Mouse (Mus musculus) limb, embryonic 13.5 days (tissue): ENCODE measurements around the gene Zfp184. TPM values are rescaled to one million over a fixed set of nuclear protein-coding genes. Genes with fewer than 3 reads are reported as not detected.
A peak's percentile ranks its signal among the peaks of the same experiment; 100 is the strongest.
"Not testable (repeated sequence)": the region's sequence is repeated elsewhere in the genome, so short reads cannot be mapped to it uniquely, and the experiment has no call there.

ENCODE experiments used
- ATAC-seq: fragments of 200-750 bp; cut with Nextera tagmentation; 2 replicates; pipeline ENCODE4 v1.8.0; 2017; ENCODE audit warnings: low read depth, moderate number of reproducible peaks, moderate TSS enrichment; ENCODE audit not compliant: low FRiP score
- H3K27ac ChIP-seq: fragments of 300-500 bp; sonication (generic); 2 replicates; pipeline ENCODE4 v1.5.1; 2015; ENCODE audit warnings: inconsistent platforms, mild to moderate bottlenecking, moderate library complexity
- H3K27me3 ChIP-seq: fragments of 300-500 bp; sonication (generic); 2 replicates; pipeline ENCODE4 v1.6.1; 2015; ENCODE audit warnings: mild to moderate bottlenecking, inconsistent platforms
- H3K36me3 ChIP-seq: fragments of 300-500 bp; sonication (generic); 2 replicates; pipeline ENCODE4 v1.6.1; 2015; ENCODE audit warnings: inconsistent platforms, mild to moderate bottlenecking, moderate library complexity
- H3K4me1 ChIP-seq: fragments of 300-500 bp; sonication (generic); 2 replicates; pipeline ENCODE4 v1.6.1; 2015; ENCODE audit warnings: inconsistent platforms
- H3K4me2 ChIP-seq: fragments of 300-500 bp; sonication (generic); replicated peaks from 2 replicates; pipeline ENCODE4 v1.6.1; 2015; ENCODE audit warnings: inconsistent platforms, mild to moderate bottlenecking, moderate library complexity
- H3K4me3 ChIP-seq: fragments of 300-500 bp; sonication (generic); 2 replicates; pipeline ENCODE4 v1.5.1; 2015; ENCODE audit warnings: moderate library complexity, mild to moderate bottlenecking, inconsistent platforms
- H3K9ac ChIP-seq: fragments of 300-500 bp; sonication (generic); 2 replicates; pipeline ENCODE4 v1.6.1; 2015; ENCODE audit warnings: mild to moderate bottlenecking, inconsistent platforms
- H3K9me3 ChIP-seq: fragments of 300-500 bp; sonication (generic); 2 replicates; pipeline ENCODE4 v1.6.1; 2016; ENCODE audit warnings: inconsistent platforms
- WGBS: fragments of 180-500 bp; shearing (Covaris S2); methylation state at CpG from one replicate; pipeline ENCODE4 v1.1.7; 2015; 5-methylcytosine and 5-hydroxymethylcytosine counted together
- polyA plus RNA-seq: library from polyadenylated mRNA; unstranded; fragments of >200 nt; fragmentation: Nextera tagmentation; extraction: Ambion mirVana; gene quantifications from 2 replicates; pipeline ENCODE4 v1.2.1, GENCODE M21; 2015

The Zfp184 gene
- polyA plus RNA-seq: 18.3 and 20.2 TPM in 2 replicates

DNA sequence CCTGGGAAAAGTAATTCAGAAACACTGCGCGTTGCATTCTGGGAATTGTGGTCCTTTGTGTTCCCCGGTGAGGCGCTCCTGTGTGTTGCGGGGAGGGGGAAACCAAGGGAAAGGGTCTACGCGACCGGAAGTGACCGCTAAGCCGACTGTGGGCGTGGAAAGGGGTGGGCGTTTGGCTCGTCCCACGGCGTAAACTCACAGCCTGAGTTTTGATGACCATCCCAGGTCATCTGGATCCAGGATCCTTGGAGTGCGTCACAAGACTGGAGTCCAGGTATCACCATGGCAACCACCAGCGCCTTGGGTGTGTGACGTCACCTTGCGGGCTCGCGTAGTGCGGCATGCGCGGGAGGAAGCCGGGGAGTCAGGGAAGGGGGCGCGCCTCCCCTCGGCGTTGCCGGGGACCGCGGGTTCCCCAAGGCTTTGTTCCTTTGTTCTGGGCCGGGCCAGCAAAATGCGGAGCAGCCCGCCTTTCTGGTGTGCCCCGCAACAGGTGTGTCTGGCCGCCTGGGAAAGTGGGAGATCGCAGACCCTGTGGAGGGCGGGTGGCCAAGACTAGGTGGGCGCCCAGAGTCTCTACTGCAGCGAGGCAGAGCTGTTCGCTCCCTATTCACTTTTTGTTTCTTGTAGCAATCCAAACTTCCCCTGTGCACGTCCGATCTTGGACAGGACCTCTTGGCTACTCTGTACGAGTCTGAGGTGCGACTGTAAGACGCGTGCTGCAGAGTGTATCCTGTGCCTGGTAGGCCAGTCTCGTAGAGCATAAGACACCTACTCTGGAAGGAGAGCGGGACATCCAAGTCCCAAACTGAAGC lies at the start of gene Zfp184:
Gene Zfp184 (plus strand): TSS at position 169 of the 815 bp plus-strand sequence.
- Histone ChIP-seq H3K27me3 (no peaks in the 10 kb centered on the region), H3K4me3 (peak within 1 kb of the TSS; percentile 76)
- ATAC-seq: peak; percentile 94

DNA sequence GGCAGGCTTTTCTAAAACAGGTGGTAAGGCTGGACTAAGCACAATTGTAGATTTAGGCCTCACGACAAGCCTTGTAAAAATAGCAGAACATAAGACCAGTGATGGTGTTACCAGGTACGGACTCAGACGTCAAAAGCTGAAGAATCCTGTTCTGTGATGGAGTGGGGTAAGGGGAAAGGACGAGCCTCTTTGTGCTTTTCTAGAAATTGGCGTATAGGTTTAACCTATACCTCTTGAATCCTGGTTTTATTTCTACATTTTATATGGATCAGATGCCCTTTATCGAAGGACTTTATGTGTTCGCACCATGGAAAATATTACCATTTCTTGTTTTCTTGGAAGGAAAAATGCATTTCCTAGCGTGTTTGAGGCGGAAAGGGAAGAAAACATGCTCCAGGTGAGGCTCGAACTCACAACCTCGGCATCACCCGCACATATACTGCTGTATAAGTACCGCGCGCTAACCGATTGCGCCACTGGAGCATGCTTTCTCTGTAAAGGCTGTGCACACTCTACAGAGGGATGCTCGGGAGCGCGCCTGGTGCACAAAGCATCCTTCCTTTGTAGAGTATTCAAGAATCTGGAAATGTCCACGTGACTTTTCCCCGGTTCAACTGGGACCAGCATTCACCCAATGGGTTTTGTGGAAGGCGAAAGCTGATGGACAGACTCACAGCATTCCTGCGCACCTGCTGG lies 48.2 kb upstream of the Zfp184 start:
- H3K4me1 ChIP-seq: peaks cover 11% of the 10 kb centered on the region; the same call in 1 of the 2 replicates
- H3K27ac ChIP-seq: no peak overlapping the region
- peak overlapping the region; percentile 56 for H3K9ac ChIP-seq
- 0 out of 2 replicates have a peak, but pooled peaks cover 3% of the 10 kb centered on the region for H3K9me3 ChIP-seq
- peak; percentile 88 for ATAC-seq
- H3K27me3 ChIP-seq: 0 out of 2 replicates have a peak, but pooled peaks cover 3% of the 10 kb centered on the region
- H3K36me3 ChIP-seq: no peaks in the 10 kb centered on the region
- peak overlapping the region; percentile 70 for H3K4me2 ChIP-seq
- peak overlapping the region; percentile 48 for H3K4me3 ChIP-seq
- WGBS: 6% methylated on average over 24 of the region's 24 CpGs

More for the DNA sequence above, at the start of gene Zfp184:
- Histone ChIP-seq H3K9me3 (no peaks in the 10 kb centered on the region), H3K36me3 (peaks cover 19% of the 10 kb centered on the region), H3K4me1 (peaks cover 14% of the 10 kb centered on the region), H3K27ac (peak within 1 kb of the TSS; percentile 88), H3K4me2 (peak within 1 kb of the TSS; percentile 70), H3K9ac (peak within 1 kb of the TSS; percentile 87)
- WGBS: under 1% methylated on average over 49 of the region's 50 CpGs

DNA sequence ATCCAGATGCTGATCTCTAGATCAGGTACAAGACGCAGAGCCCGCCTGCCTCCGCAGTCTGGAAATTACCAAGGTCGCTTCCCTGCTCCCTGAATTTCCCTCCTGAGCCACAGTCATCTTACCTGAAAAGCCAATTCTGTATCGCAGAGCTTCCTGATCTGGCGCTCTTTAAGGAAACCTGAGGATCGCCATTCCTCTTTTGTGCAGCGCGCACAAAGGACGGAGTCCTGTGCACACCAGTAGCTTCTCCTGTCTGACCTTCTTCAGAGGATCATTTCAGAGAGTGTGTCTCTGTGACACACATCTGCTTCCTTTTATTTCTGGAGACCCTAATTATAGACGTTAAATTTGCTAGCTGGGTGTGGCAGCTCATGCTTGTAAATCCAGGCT lies 47.7 kb upstream of the Zfp184 start:
- WGBS: under 1% methylated on average over 11 of the region's 11 CpGs
- no peak for ATAC-seq
- Histone ChIP-seq H3K36me3 (no peaks in the 10 kb centered on the region), H3K9me3 (0 out of 2 replicates have a peak, but pooled peaks cover 3% of the 10 kb centered on the region), H3K27ac (no peak overlapping the region), H3K4me3 (peak overlapping the region; percentile 48), H3K27me3 (0 out of 2 replicates have a peak, but pooled peaks cover 3% of the 10 kb centered on the region), H3K9ac (peak overlapping the region; percentile 56), H3K4me1 (peaks cover 11% of the 10 kb centered on the region; the same call in 1 of the 2 replicates), H3K4me2 (peak overlapping the region; percentile 70)

DNA sequence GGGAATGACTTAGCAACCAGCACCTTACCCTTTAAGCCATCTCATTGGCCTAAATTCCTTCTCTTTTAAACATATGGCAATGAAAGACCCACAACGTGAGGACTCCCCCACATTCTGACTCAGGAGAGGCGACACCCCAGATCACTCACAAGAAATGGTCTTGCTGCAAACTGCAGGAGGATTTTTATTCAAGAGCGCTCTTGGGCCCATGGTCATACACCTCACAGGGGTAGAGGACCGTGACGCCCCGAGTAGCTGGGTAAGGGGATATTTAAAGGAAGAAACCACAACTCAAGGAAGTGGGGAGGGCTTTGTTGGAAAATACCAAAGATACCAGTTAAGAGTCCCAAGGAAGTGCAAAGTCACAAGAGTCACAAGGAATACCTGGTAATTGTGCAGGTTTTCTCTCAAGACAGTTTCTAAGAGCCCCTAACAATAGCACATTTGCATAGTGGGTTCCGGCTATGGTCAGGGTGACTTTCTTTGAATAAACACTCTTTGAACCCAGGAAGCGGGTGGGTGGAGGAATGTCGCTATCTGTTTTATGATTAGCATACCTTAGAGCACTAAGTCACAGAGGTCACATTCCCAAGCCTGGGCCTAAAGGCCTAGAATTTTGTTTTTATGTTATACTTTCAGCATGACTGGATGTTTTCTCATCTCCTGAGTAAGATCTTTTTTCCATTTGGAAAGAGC lies 43.9 kb upstream of the Zfp184 start:
- 91% methylated on average over 9 of the region's 9 CpGs for WGBS

DNA sequence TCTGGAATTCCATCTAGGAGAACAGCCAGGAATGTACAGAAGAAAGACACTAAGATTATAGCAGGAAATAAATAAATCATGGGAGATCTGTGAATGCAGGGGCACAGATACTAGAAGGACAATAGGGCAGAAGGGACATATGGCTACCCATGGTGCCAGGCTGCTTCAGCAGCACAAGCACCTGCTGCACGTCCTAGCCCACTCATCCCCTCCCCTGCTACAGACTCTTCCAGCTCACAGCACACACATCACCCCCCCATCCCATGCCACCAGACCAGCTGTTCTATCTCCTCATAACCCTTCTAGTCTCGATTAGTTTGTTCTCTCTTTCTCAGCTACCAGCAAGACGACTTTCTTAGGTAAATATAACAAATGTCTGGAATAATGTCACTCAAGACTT lies 41.4 kb upstream of the Zfp184 start:
- ATAC-seq: 0 out of 2 replicates have a peak, but pooled peaks have one; percentile 44
- no peaks in the 10 kb centered on the region for H3K36me3 ChIP-seq
- H3K9me3 ChIP-seq: 0 out of 2 replicates have a peak, but pooled peaks cover 3% of the 10 kb centered on the region
- H3K4me3 ChIP-seq: no peak overlapping the region
- H3K4me2 ChIP-seq: no peak overlapping the region
- 0 out of 2 replicates have a peak, but pooled peaks cover 9% of the 10 kb centered on the region for H3K4me1 ChIP-seq
- no peak overlapping the region for H3K9ac ChIP-seq
- no peak overlapping the region for H3K27ac ChIP-seq
- H3K27me3 ChIP-seq: no peaks in the 10 kb centered on the region
- 52% methylated on average over 3 of the region's 3 CpGs for WGBS

More for the DNA sequence above, 43.9 kb upstream of the Zfp184 start:
- H3K4me3 ChIP-seq, H3K27ac ChIP-seq, H3K27me3 ChIP-seq, H3K9ac ChIP-seq, H3K9me3 ChIP-seq, ATAC-seq, H3K4me2 ChIP-seq, H3K36me3 ChIP-seq: not testable (repeated sequence)
- peaks cover 20% of the 10 kb centered on the region; the same call in 1 of the 2 replicates for H3K4me1 ChIP-seq

DNA sequence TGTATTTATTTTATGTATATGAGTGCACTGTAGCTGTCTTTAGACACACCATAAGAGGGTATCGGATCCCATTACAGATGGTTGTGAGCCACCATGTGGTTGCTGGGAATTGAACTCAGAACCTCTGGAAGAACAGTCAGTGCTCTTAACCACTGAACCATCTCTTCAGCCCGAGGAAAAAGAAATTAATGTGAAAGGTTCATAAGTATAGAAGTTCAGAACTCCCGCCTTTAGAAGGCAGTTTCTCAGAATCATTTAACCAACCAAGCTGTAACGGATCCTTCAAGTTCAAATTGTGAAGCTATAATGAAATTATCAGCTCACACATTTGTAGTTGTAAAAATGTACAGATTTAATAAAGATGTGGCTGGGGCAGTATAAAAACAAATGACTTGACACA lies 40.8 kb upstream of the Zfp184 start:
- H3K4me3 ChIP-seq, ATAC-seq, H3K27me3 ChIP-seq, H3K4me2 ChIP-seq, H3K9ac ChIP-seq, H3K4me1 ChIP-seq, H3K9me3 ChIP-seq, H3K36me3 ChIP-seq, H3K27ac ChIP-seq: not testable (repeated sequence)
- 78% methylated on average over 4 of the region's 4 CpGs for WGBS

DNA sequence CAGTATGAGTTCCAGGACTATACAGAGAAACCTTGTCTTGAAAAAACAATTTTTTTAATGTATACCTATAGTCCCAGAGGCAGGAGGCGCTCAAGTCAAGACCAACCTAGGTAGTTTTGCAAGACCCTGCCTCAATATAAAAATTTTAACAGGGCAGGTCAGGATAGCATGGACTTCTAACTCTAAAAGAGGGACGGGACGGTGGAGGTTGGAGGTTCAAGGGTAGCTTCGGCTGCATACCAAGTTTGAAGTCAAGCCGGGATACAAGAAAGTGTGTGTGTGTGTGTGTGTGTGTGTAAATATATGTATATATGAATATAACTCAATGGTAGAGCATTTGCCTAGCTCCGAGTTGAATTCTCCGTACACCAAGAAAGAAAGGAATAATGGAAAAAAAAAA lies 38.6 kb upstream of the Zfp184 start:
- Histone ChIP-seq H3K4me1 (0 out of 2 replicates have a peak, but pooled peaks cover 9% of the 10 kb centered on the region), H3K36me3 (no peaks in the 10 kb centered on the region), H3K27ac (no peak overlapping the region), H3K9me3 (no peaks in the 10 kb centered on the region), H3K27me3 (no peaks in the 10 kb centered on the region), H3K9ac (no peak overlapping the region), H3K4me2 (no peak overlapping the region), H3K4me3 (no peak overlapping the region)
- ATAC-seq: no peak
- 37% methylated on average over 7 of the region's 7 CpGs for WGBS

DNA sequence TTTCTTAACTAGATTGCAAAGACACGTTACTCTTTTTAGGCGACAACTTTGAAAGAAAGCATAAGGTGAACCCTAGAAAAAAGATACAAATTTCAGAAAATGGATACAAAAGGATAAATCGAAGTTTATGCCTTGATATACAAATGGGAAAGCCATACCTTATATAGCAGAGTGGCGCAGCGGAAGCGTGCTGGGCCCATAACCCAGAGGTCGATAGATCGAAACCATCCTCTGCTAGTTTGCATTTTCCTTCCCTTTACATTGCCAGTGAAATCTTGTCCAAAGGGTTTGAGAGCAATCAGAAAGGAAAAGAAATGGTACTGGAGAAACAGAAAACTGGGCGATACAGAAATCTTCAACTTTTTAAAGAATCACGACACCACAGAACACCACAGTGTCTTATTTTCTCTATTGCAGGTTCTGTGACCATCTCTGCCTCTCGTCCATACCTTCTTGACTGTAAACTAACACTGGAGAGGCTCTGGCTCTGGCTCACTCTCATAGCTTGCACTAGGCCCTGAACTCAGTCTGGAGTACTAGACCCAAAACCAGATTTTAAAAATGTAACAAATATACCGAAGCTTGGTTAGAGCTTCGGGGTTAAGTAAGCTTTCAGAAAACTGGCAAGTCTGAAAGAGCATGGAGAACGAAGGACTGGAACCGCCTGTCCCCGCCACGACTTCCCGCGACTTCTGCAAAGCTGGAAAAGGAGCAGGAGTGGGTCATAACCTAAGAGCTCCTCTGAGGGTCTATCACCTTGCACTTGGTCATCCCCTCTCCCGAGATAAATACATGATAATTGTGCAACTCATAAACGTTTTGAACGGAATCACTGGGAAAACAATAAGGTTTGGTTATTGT lies 37.7 kb upstream of the Zfp184 start:
- H3K27me3 ChIP-seq: no peaks in the 10 kb centered on the region
- peak overlapping the region; percentile 14; the same call in 1 of the 2 replicates for H3K4me3 ChIP-seq
- no peak overlapping the region for H3K9ac ChIP-seq
- no peak for ATAC-seq
- H3K4me2 ChIP-seq: peak overlapping the region; percentile 38
- 13% methylated on average over 22 of the region's 22 CpGs for WGBS
- no peaks in the 10 kb centered on the region for H3K9me3 ChIP-seq
- 0 out of 2 replicates have a peak, but pooled peaks cover 9% of the 10 kb centered on the region for H3K4me1 ChIP-seq
- no peak overlapping the region for H3K27ac ChIP-seq
- H3K36me3 ChIP-seq: no peaks in the 10 kb centered on the region

DNA sequence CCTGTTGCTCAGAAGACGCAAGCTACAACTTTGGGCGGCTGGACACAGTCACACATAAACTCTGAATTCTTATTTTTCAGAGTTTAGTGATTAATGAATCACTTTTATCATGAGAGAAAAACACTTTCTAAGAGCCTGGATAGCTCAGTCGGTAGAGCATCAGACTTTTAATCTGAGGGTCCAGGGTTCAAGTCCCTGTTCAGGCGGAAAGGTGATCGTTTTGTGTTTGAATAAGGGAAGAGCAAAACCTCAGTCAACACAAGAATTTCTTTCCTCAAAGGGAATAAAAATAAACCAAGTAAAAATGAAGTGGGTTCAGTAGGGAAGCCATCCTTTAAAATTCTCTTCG lies 37.1 kb upstream of the Zfp184 start:
- Histone ChIP-seq H3K4me2 (peak overlapping the region; percentile 38), H3K4me3 (peak overlapping the region; percentile 14; the same call in 1 of the 2 replicates)
- not testable (repeated sequence) for H3K27ac ChIP-seq, H3K36me3 ChIP-seq, H3K4me1 ChIP-seq, H3K27me3 ChIP-seq, H3K9ac ChIP-seq, ATAC-seq, H3K9me3 ChIP-seq
- 22% methylated on average over 6 of the region's 6 CpGs for whole genome bisulfite sequencing

DNA sequence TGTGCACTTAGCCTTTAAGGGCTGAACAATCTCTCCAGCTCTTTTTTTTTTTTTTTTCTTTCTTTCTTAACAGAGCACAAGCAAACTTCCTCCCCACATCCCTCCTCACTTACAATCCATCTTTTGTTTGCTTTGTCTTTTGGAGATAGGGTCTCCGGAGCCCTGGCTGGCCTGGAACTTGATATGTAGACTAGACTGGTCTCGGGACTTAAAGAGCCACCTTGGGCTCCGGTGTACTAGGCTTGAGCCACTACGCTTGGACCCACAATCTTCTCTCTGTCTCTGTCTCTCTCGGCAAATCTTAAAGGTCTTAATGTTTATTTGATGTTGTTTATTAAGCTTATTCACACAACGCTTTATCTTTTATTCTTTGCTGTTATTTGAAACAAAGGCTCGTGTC lies 34.2 kb upstream of the Zfp184 start:
- no peaks in the 10 kb centered on the region for H3K36me3 ChIP-seq
- H3K4me2 ChIP-seq: peak overlapping the region; percentile 38
- H3K9me3 ChIP-seq: no peaks in the 10 kb centered on the region
- ATAC-seq: no peak
- 10% methylated on average over 7 of the region's 7 CpGs for WGBS
- no peak overlapping the region for H3K27ac ChIP-seq
- H3K9ac ChIP-seq: no peak overlapping the region
- peaks cover 23% of the 10 kb centered on the region for H3K27me3 ChIP-seq
- H3K4me1 ChIP-seq: no peaks in the 10 kb centered on the region
- H3K4me3 ChIP-seq: peak overlapping the region; percentile 27

DNA sequence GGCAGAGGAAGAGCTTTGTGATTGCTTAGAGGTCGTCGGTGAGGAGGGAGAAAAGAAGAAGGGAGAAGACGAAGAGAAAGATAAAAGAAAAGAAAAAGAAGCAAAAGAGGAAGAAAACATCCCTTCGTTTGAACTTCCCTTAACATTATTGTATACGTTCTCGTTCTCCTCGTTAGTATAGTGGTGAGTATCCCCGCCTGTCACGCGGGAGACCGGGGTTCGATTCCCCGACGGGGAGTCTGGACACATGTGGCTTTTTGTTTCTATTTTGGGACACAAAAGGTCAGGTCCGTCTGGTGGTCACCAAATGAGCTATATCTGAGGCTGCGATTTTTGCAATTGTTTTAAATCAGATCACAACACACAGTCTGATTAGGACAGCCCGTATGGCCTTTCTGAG lies 33.7 kb upstream of the Zfp184 start:
- no peak for ATAC-seq
- Histone ChIP-seq H3K36me3 (no peaks in the 10 kb centered on the region), H3K4me3 (peak overlapping the region; percentile 27), H3K27ac (no peak overlapping the region), H3K9ac (no peak overlapping the region), H3K4me2 (peak overlapping the region; percentile 38), H3K9me3 (no peaks in the 10 kb centered on the region), H3K27me3 (peaks cover 27% of the 10 kb centered on the region), H3K4me1 (no peaks in the 10 kb centered on the region)
- 6% methylated on average over 17 of the region's 17 CpGs for WGBS
